Comparison of ENCODE assay signal across 20 mouse cellular contexts in genomic region chr6:113695203-113695602, GRCm38 (mm10). TPM values are rescaled to one million over a fixed set of nuclear protein-coding genes. Genes with fewer than 3 reads are reported as not detected.
DNase-seq lines count a peak whose midpoint lies in the region; ATAC-seq and TF ChIP-seq lines count a peak whose summit lies in the region.
"Had no signal": no experiment of that assay in that cellular context is flagged by ENCODE, and none has a peak within 500 bp of the region (broad histone marks: within the 10 kb centered on the region; RNA-seq: fewer than 3 reads in every experiment).

No protein-coding gene starts in this region.

- H3K36me3 ChIP-seq in spleen, adult 2 months (ENCODE audit: control insufficient read depth, insufficient read depth, low read length) = peaks cover 12% of the 10 kb centered on the region
- H3K36me3 ChIP-seq in liver, embryonic 14.5 days (replicated peaks; ENCODE audit: control insufficient read depth, insufficient read depth, low read depth) = peaks cover 33% of the 10 kb centered on the region
- H3K36me3 ChIP-seq in neural tube, embryonic 15.5 days = no peaks in the 10 kb centered on the region

- WGBS in spleen, adult 2 months = 67% methylated on average over 1 of the region's 1 CpGs
- 13% methylated on average over 1 of the region's 1 CpGs for WGBS in liver, embryonic 14.5 days (ENCODE audit: insufficient replicate concordance)
- WGBS in neural tube, embryonic 15.5 days = 63% methylated on average over 1 of the region's 1 CpGs

- peaks cover 5% of the 10 kb centered on the region for H3K4me1 ChIP-seq in spleen, adult 2 months (ENCODE audit: control insufficient read depth, insufficient read depth, insufficient read length)
- peaks cover 49 to 61% of the 10 kb centered on the region in 2 experiments for H3K4me1 ChIP-seq in liver, embryonic 14.5 days (replicated peaks; ENCODE audit: control insufficient read depth in 2 of 2, insufficient read depth in 2 of 2, low read length in 1 of 2)
- H3K4me1 ChIP-seq in neural tube, embryonic 15.5 days = peaks cover 37% of the 10 kb centered on the region

- no peak for TF ChIP-seq POLR2A in spleen, adult 2 months (IDR thresholded peaks at IDR 0.05; ENCODE audit: low read depth, low read length)

- peak; percentile 29 for DNase-seq in cerebellum, adult 9-10 months
- no peak for DNase-seq in cerebellum, postnatal 10 days
- DNase-seq in spleen, adult 2 months (ENCODE audit: low read depth in 1 of 2, low spot score in 2 of 2) = no peak
- DNase-seq in spleen, postnatal 4 days (ENCODE audit: low spot score in 2 of 2) = no peak
- peak in 2 of 3 experiments; percentile 39 to 49 for DNase-seq in liver, embryonic 14.5 days (ENCODE audit: low read depth in 3 of 3, low spot score in 3 of 3)
- DNase-seq in kidney, postnatal 4 days = no peak
- DNase-seq in layer of hippocampus, postnatal 36 days = no peak
- DNase-seq: adrenal gland, postnatal 10 days; cerebellum, postnatal 14 days; forebrain, postnatal 0 days; gastrocnemius, adult 2 months; heart, adult 11 months; kidney, postnatal 10 days had no signal

- peak overlapping the region; percentile 56; the same call in 1 of the 2 replicates for H3K9ac ChIP-seq in liver, embryonic 14.5 days (replicated peaks)
- no peak overlapping the region for H3K9ac ChIP-seq in neural tube, embryonic 15.5 days (replicated peaks)

- ATAC-seq in liver, embryonic 14.5 days (ENCODE audit: insufficient read depth) = no peak
- ATAC-seq in neural tube, embryonic 15.5 days (ENCODE audit: low FRiP score) = no peak
- ATAC-seq: forebrain, postnatal 0 days had no signal

- TF ChIP-seq EP300 in liver, embryonic 14.5 days (IDR thresholded peaks at IDR 0.05; ENCODE audit: low read depth) = 0 out of 2 replicates have a peak, but pooled peaks have one; percentile 21

- H3K4me2 ChIP-seq in liver, embryonic 14.5 days (ENCODE audit: low read depth) = peak overlapping the region; percentile 70
- H3K4me2 ChIP-seq in neural tube, embryonic 15.5 days = no peak overlapping the region

- H3K27ac ChIP-seq in spleen, adult 2 months (ENCODE audit: insufficient read depth, low read length) = peak overlapping the region; percentile 96
- peak overlapping the region; percentile 75 for H3K27ac ChIP-seq in liver, embryonic 14.5 days
- no peak overlapping the region for H3K27ac ChIP-seq in neural tube, embryonic 15.5 days (replicated peaks)
- H3K27ac ChIP-seq: midbrain, embryonic 10.5 days had no signal

- H3K4me3 ChIP-seq in spleen, adult 2 months (ENCODE audit: extremely low read depth, insufficient read depth, insufficient read length) = no peak overlapping the region
- peak overlapping the region in 1 of 2 experiments; percentile 6; a peak in 1 of 4 replicates for H3K4me3 ChIP-seq in liver, embryonic 14.5 days (ENCODE audit: insufficient read depth in 1 of 2, low read depth in 2 of 2, low read length in 2 of 2)
- no peak overlapping the region for H3K4me3 ChIP-seq in neural tube, embryonic 15.5 days (replicated peaks)
- H3K4me3 ChIP-seq: gastrocnemius, adult 2 months had no signal

- H3K27me3 ChIP-seq in spleen, adult 2 months (ENCODE audit: control insufficient read depth, insufficient read depth, low read length) = no peaks in the 10 kb centered on the region
- H3K27me3 ChIP-seq in liver, embryonic 14.5 days (ENCODE audit: control insufficient read depth, insufficient read depth, low read length) = no peaks in the 10 kb centered on the region
- H3K27me3 ChIP-seq in neural tube, embryonic 15.5 days (replicated peaks) = no peaks in the 10 kb centered on the region
- H3K27me3 ChIP-seq: CH12.LX had no signal

- TF ChIP-seq CTCF in spleen, adult 2 months (IDR thresholded peaks at IDR 0.05; ENCODE audit: extremely low read depth, insufficient read depth, insufficient read length, insufficient replicate concordance) = no peak
- TF ChIP-seq CTCF in liver, embryonic 14.5 days (IDR thresholded peaks at IDR 0.05; ENCODE audit: low read depth) = no peak

- no peaks in the 10 kb centered on the region for H3K9me3 ChIP-seq in liver, embryonic 14.5 days (ENCODE audit: control insufficient read depth, low read length)
- H3K9me3 ChIP-seq in neural tube, embryonic 15.5 days (replicated peaks) = no peaks in the 10 kb centered on the region
- H3K9me3 ChIP-seq: hindbrain, embryonic 10.5 days; midbrain, embryonic 10.5 days had no signal

RNA-seq across cellular contexts. Expression of gene Tatdn2, which starts 1.6 kb away (rescaled TPM):
- polyA plus RNA-seq in spleen, adult 2 months (2012; rRNA removed) = 24.3 and 27.4 TPM in 2 replicates
- 10.6 and 15.4 TPM in 2 replicates for polyA plus RNA-seq in liver, embryonic 14.5 days (2012; rRNA removed)
- 1.0 and 1.3 TPM in 2 replicates for polyA plus RNA-seq in liver, embryonic 14.5 days (2014; fragmentation: Nextera tagmentation; extraction: Ambion mirVana)
- 0.96 and 1.4 TPM in 2 replicates for polyA plus RNA-seq in neural tube, embryonic 15.5 days (2015; fragmentation: Nextera tagmentation; extraction: Ambion mirVana)
- 10 to 100 TPM; 52.5 to 60.7 TPM for total RNA-seq in layer of hippocampus, postnatal 36 days (2021)

RNA-seq across cellular contexts. Expression of gene Ghrl, which starts 24.5 kb away (rescaled TPM):
- polyA plus RNA-seq in spleen, adult 2 months (2012; rRNA removed) = 0.54 TPM in 1 of 2 replicates, not detected in the other
- polyA plus RNA-seq in liver, embryonic 14.5 days (2012; rRNA removed) = 0.11 and 0.18 TPM in 2 replicates
- polyA plus RNA-seq in liver, embryonic 14.5 days (2014; fragmentation: Nextera tagmentation; extraction: Ambion mirVana) = 0.29 TPM in 1 of 2 replicates, not detected in the other
- 1.1 and 1.9 TPM in 2 replicates for polyA plus RNA-seq in neural tube, embryonic 15.5 days (2015; fragmentation: Nextera tagmentation; extraction: Ambion mirVana)
- total RNA-seq in layer of hippocampus, postnatal 36 days (2021) = not detected
- total RNA-seq: adrenal gland, postnatal 10 days; CH12.LX; forebrain, postnatal 0 days; layer of hippocampus, adult 8-10 months; left cerebral cortex, adult 8-10 months; neutrophil, adult 5-6 weeks had no signal
- polyA plus RNA-seq: midbrain, embryonic 10.5 days had no signal

RNA-seq across cellular contexts. Expression of gene Sec13, which starts 45.3 kb away (rescaled TPM):
- 80.0 and 81.8 TPM in 2 replicates for polyA plus RNA-seq in spleen, adult 2 months (2012; rRNA removed)
- polyA plus RNA-seq in liver, embryonic 14.5 days (2012; rRNA removed) = 75.5 and 93.7 TPM in 2 replicates
- polyA plus RNA-seq in liver, embryonic 14.5 days (2014; fragmentation: Nextera tagmentation; extraction: Ambion mirVana) = 114 and 118 TPM in 2 replicates
- polyA plus RNA-seq in neural tube, embryonic 15.5 days (2015; fragmentation: Nextera tagmentation; extraction: Ambion mirVana) = 194 and 214 TPM in 2 replicates
- 10 to 100 TPM; 70.8 to 74.3 TPM for total RNA-seq in layer of hippocampus, postnatal 36 days (2021)

RNA-seq across cellular contexts. Expression of gene Irak2, which starts 56.9 kb away (rescaled TPM):
- polyA plus RNA-seq in spleen, adult 2 months (2012; rRNA removed) = 42.4 and 56.2 TPM in 2 replicates
- 19.1 and 27.0 TPM in 2 replicates for polyA plus RNA-seq in liver, embryonic 14.5 days (2012; rRNA removed)
- 4.9 and 7.0 TPM in 2 replicates for polyA plus RNA-seq in liver, embryonic 14.5 days (2014; fragmentation: Nextera tagmentation; extraction: Ambion mirVana)
- polyA plus RNA-seq in neural tube, embryonic 15.5 days (2015; fragmentation: Nextera tagmentation; extraction: Ambion mirVana) = 2.5 and 4.5 TPM in 2 replicates
- 10 to 100 TPM; 15.3 to 24.8 TPM for total RNA-seq in layer of hippocampus, postnatal 36 days (2021)

Comparison
In these comparisons a context has a peak if more than half of its experiments do, and no peak if none do; other contexts are left out.
1. DNase-seq: peak in cerebellum, adult 9-10 months (single experiment) and liver, embryonic 14.5 days (2 of 3); none in cerebellum, postnatal 10 days (0 of 2), spleen, adult 2 months (0 of 2), spleen, postnatal 4 days (0 of 2), kidney, postnatal 4 days (0 of 2) and layer of hippocampus, postnatal 36 days (0 of 2).